Mouse (Mus musculus) heart, embryonic 15.5 days (tissue): ENCODE data around the gene Ccdc148. TPM values are rescaled to one million over a fixed set of nuclear protein-coding genes. Genes with fewer than 3 reads are reported as not detected.

ENCODE experiments used
- ATAC-seq: fragments of 200-750 bp; cut with Nextera tagmentation; replicated peaks from 2 replicates; pipeline ENCODE4 v1.8.0; 2017; ENCODE audit warnings: low read depth, moderate TSS enrichment; ENCODE audit not compliant: insufficient number of reproducible peaks, insufficient read depth, low FRiP score
- H3K27ac ChIP-seq: fragments of 300-500 bp; sonication (generic); 2 replicates; pipeline ENCODE4 v1.5.1; 2015; ENCODE audit warnings: mild to moderate bottlenecking, inconsistent platforms
- H3K27me3 ChIP-seq: fragments of 300-500 bp; sonication (generic); 2 replicates; pipeline ENCODE4 v1.6.1; 2015; ENCODE audit warnings: inconsistent platforms
- H3K36me3 ChIP-seq: fragments of 300-500 bp; sonication (generic); 2 replicates; pipeline ENCODE4 v1.6.1; 2015; ENCODE audit warnings: mild to moderate bottlenecking, inconsistent platforms
- H3K4me1 ChIP-seq: fragments of 300-500 bp; sonication (generic); replicated peaks from 2 replicates; pipeline ENCODE4 v1.6.1; 2015; ENCODE audit warnings: inconsistent platforms
- H3K4me2 ChIP-seq: fragments of 300-500 bp; sonication (generic); 2 replicates; pipeline ENCODE4 v1.6.1; 2015; ENCODE audit warnings: inconsistent platforms, mild to moderate bottlenecking, moderate library complexity
- H3K4me3 ChIP-seq: fragments of 300-500 bp; sonication (generic); 2 replicates; pipeline ENCODE4 v1.5.1; 2015; ENCODE audit warnings: mild to moderate bottlenecking, inconsistent platforms
- H3K9ac ChIP-seq: fragments of 300-500 bp; sonication (generic); 2 replicates; pipeline ENCODE4 v1.6.1; 2015; ENCODE audit warnings: mild to moderate bottlenecking, inconsistent platforms
- H3K9me3 ChIP-seq: fragments of 300-500 bp; sonication (generic); replicated peaks from 2 replicates; pipeline ENCODE4 v1.6.1; 2016; ENCODE audit warnings: inconsistent platforms
- WGBS: fragments of 180-500 bp; shearing (Covaris S2); methylation state at CpG from one replicate; pipeline ENCODE4 v1.1.7; 2015; ENCODE audit warnings: mixed read lengths; 5-methylcytosine and 5-hydroxymethylcytosine counted together
- polyA plus RNA-seq: library from polyadenylated mRNA; unstranded; fragments of >200 nt; fragmentation: Nextera tagmentation; extraction: Ambion mirVana; gene quantifications from 2 replicates; pipeline ENCODE4 v1.2.1, GENCODE M21; 2015

Ccdc148 gene
- polyA plus RNA-seq, 1 experiment from 2014 or later, result 0.94 TPM

GRCm38 (mm10) chr2:59178960-59179359, 18.5 kb upstream of the Ccdc148 start:
- no peak overlapping the region for H3K4me3 ChIP-seq
- no peaks in the 10 kb centered on the region for H3K27me3 ChIP-seq
- H3K36me3 ChIP-seq, result no peaks in the 10 kb centered on the region
- H3K4me2 ChIP-seq, result no peak overlapping the region
- H3K4me1 ChIP-seq, result peaks cover 41% of the 10 kb centered on the region
- H3K9me3 ChIP-seq, result no peaks in the 10 kb centered on the region
- no peak overlapping the region for H3K27ac ChIP-seq
- no peak overlapping the region for H3K9ac ChIP-seq
- ATAC-seq, result no peak
- 61% methylated on average over 4 of the region's 4 CpGs for WGBS

GRCm38 (mm10) chr2:59178191-59178590, 17.7 kb upstream of the Ccdc148 start:
- H3K27me3 ChIP-seq, result no peaks in the 10 kb centered on the region
- H3K4me3 ChIP-seq, result no peak overlapping the region
- peaks cover 41% of the 10 kb centered on the region for H3K4me1 ChIP-seq
- no peaks in the 10 kb centered on the region for H3K36me3 ChIP-seq
- ATAC-seq, result no peak
- H3K9ac ChIP-seq, result no peak overlapping the region
- H3K4me2 ChIP-seq, result no peak overlapping the region
- WGBS, result 86% methylated on average over 8 of the region's 8 CpGs
- no peak overlapping the region for H3K27ac ChIP-seq
- H3K9me3 ChIP-seq, result no peaks in the 10 kb centered on the region

DNA sequence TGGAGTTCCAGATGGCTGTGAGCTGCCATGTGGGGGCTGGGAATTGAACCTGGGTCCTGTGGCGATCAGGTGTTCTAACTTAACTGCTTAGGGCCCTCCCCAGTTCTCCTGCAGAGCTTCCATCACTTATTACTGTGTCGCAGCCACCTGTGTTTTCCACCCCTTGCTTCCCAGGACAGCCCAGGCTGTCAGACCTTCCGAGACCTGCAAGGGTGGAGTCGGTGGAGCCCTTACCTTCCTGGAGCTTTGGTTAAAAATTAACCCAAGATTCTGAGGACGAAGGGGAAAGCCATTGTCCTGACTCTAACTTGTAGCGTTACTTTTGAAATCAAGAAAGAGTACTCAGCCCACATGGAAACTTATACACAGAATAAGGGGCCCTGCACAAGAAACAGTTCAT, 15.4 kb upstream of the Ccdc148 start:
- Histone ChIP-seq H3K36me3 (no peaks in the 10 kb centered on the region), H3K27me3 (no peaks in the 10 kb centered on the region), H3K4me1 (peaks cover 48% of the 10 kb centered on the region), H3K4me2 (no peak overlapping the region), H3K4me3 (no peak overlapping the region), H3K9ac (no peak overlapping the region), H3K9me3 (no peaks in the 10 kb centered on the region), H3K27ac (no peak overlapping the region)
- no peak for ATAC-seq
- WGBS, result 83% methylated on average over 6 of the region's 6 CpGs

DNA sequence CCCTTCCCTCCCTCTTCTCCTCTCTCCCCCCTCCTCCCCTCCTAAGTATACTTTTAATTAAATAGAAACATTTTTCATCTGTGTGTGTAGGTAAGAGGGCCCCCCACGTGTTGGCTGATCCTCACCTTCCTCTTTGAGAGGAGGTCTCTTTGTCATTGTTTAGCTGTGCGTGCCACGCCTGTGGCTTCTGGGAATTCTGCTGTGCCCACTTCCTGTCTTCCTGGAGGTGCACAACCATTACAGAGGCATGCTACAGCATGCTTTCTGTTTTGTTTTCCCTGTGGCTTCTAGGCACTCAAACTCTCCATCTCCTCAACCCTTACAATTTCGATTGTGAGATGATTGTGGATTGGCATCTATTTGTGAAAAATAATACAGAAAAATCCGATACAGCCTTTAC, 11.1 kb upstream of the Ccdc148 start:
- WGBS, result 57% methylated on average over 5 of the region's 5 CpGs
- H3K27me3 ChIP-seq, result no peaks in the 10 kb centered on the region
- H3K27ac ChIP-seq, result no peak overlapping the region

DNA sequence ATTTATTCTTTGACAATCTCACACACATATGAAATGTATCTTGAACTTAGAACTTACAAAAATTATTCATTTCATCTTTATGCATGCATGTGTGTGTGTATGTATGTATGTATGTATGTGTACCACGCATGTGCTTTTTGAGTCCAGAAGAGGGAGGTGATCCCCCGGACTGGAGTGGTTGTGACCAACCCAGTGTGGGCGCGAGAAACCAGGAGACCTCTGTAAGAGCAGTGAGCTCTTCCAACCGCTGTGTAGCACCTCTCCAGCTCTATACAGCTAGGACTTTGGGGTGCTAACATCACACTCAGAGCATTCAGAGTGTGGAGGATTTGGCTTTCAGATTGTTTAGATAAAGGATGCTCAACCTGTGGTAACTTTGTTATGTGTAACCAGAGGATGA, 10.1 kb upstream of the Ccdc148 start:
- H3K4me2 ChIP-seq, result no peak overlapping the region
- ATAC-seq, result no peak

More for the DNA sequence above, 11.1 kb upstream of the Ccdc148 start:
- no peak for ATAC-seq
- Histone ChIP-seq H3K9ac (no peak overlapping the region), H3K36me3 (no peaks in the 10 kb centered on the region), H3K4me1 (peaks cover 39% of the 10 kb centered on the region), H3K4me2 (no peak overlapping the region), H3K9me3 (no peaks in the 10 kb centered on the region), H3K4me3 (no peak overlapping the region)

GRCm38 (mm10) chr2:59170208-59170589, 9.7 kb upstream of the Ccdc148 start:
- H3K4me2 ChIP-seq, result no peak overlapping the region
- no peak for ATAC-seq

More for the DNA sequence above, 10.1 kb upstream of the Ccdc148 start:
- Histone ChIP-seq H3K36me3 (no peaks in the 10 kb centered on the region), H3K4me1 (peaks cover 36% of the 10 kb centered on the region), H3K9ac (no peak overlapping the region), H3K27me3 (no peaks in the 10 kb centered on the region), H3K9me3 (no peaks in the 10 kb centered on the region), H3K4me3 (no peak overlapping the region), H3K27ac (no peak overlapping the region)
- WGBS, result 89% methylated on average over 5 of the region's 5 CpGs

GRCm38 (mm10) chr2:59169572-59170207, 9.2 kb upstream of the Ccdc148 start:
- Histone ChIP-seq H3K9me3 (no peaks in the 10 kb centered on the region), H3K9ac (no peak overlapping the region), H3K27me3 (no peaks in the 10 kb centered on the region), H3K27ac (no peak overlapping the region), H3K36me3 (no peaks in the 10 kb centered on the region), H3K4me2 (no peak overlapping the region), H3K4me1 (peaks cover 36% of the 10 kb centered on the region), H3K4me3 (no peak overlapping the region)
- WGBS, result 49% methylated on average over 9 of the region's 9 CpGs
- ATAC-seq, result no peak

More at GRCm38 (mm10) chr2:59170208-59170589, 9.7 kb upstream of the Ccdc148 start:
- Histone ChIP-seq H3K4me3 (no peak overlapping the region), H3K27ac (no peak overlapping the region), H3K4me1 (peaks cover 36% of the 10 kb centered on the region), H3K27me3 (no peaks in the 10 kb centered on the region), H3K9me3 (no peaks in the 10 kb centered on the region), H3K9ac (no peak overlapping the region), H3K36me3 (no peaks in the 10 kb centered on the region)
- WGBS, result 73% methylated on average over 3 of the region's 3 CpGs

- 74% methylated on average over 4 of the region's 4 CpGs for WGBS
- H3K4me1 ChIP-seq, result peaks cover 40% of the 10 kb centered on the region
- no peak overlapping the region for H3K9ac ChIP-seq
- no peaks in the 10 kb centered on the region for H3K36me3 ChIP-seq
- no peaks in the 10 kb centered on the region for H3K27me3 ChIP-seq
- no peaks in the 10 kb centered on the region for H3K9me3 ChIP-seq
- no peak overlapping the region for H3K4me3 ChIP-seq
- ATAC-seq, result no peak
- H3K4me2 ChIP-seq, result no peak overlapping the region
- H3K27ac ChIP-seq, result no peak overlapping the region
Observed at GRCm38 (mm10) chr2:59167830-59168229, 7.3 kb upstream of the Ccdc148 start.

GRCm38 (mm10) chr2:59166976-59167375, 6.5 kb upstream of the Ccdc148 start:
- no peak overlapping the region for H3K4me3 ChIP-seq
- H3K9me3 ChIP-seq, result no peaks in the 10 kb centered on the region
- ATAC-seq, result no peak
- no peaks in the 10 kb centered on the region for H3K36me3 ChIP-seq
- no peak overlapping the region for H3K4me2 ChIP-seq
- peaks cover 39% of the 10 kb centered on the region for H3K4me1 ChIP-seq
- H3K27me3 ChIP-seq, result no peaks in the 10 kb centered on the region
- no peak overlapping the region for H3K9ac ChIP-seq
- H3K27ac ChIP-seq, result no peak overlapping the region
- WGBS, result 68% methylated on average over 4 of the region's 4 CpGs

- H3K27me3 ChIP-seq, result no peaks in the 10 kb centered on the region
- peaks cover 18% of the 10 kb centered on the region for H3K4me1 ChIP-seq
- ATAC-seq, result no peak
- H3K36me3 ChIP-seq, result no peaks in the 10 kb centered on the region
- H3K4me3 ChIP-seq, result peak overlapping the region; percentile 96
- H3K27ac ChIP-seq, result peak overlapping the region; percentile 98
- H3K4me2 ChIP-seq, result peak overlapping the region; percentile 76
- 15% methylated on average over 8 of the region's 8 CpGs for WGBS
- H3K9ac ChIP-seq, result peak overlapping the region; percentile 96
- H3K9me3 ChIP-seq, result no peaks in the 10 kb centered on the region
Observed at GRCm38 (mm10) chr2:59162285-59162600, 1.8 kb upstream of the Ccdc148 start.

DNA sequence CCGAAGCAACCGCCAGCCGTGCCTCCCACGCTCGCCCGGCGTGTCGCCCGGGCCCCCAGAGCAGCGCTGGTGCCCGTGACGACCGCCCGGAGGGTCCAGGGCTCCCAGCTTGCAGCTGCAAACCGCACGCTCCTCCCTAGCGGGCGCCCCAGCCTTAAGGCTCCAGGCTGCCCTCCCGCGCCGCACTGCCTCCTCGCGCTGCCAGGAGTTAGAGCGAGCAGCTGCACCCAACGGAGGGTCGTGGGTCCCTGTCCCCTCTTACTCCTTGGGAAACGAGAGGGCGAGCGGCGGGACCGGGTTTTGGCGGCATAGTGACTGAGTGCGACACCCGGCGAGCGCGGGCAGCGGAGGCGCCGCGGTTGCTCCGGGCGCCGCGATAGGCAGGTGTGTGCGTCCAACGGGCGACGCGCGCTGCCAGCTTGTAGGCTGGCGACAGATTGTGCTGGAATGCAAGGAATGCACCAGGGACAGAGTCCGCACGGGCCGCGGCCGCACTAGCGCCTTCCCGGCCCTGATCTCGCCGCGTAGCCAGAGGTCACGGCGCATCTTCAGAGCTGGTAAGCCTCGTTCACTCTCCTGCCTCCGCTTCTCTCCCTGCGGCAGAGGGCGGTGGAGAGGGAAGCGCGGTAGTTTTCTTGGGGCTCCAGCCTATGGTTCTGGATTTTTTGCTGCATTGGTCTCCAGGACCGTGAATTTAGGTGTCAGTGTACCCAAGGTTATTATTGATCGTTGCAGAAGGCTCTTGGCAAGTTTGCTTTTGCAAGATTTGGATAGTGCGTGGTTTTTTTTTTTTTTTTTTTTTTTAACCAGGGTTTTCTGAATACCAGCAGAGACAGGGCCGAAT, 1.2 kb upstream of the Ccdc148 start:
- Histone ChIP-seq H3K9me3 (no peaks in the 10 kb centered on the region), H3K27me3 (no peaks in the 10 kb centered on the region), H3K36me3 (no peaks in the 10 kb centered on the region), H3K4me3 (peak overlapping the region; percentile 96), H3K4me1 (peaks cover 15% of the 10 kb centered on the region), H3K4me2 (peak overlapping the region; percentile 76), H3K27ac (peak overlapping the region; percentile 98), H3K9ac (peak overlapping the region; percentile 96)
- under 1% methylated on average over 74 of the region's 74 CpGs for WGBS
- peak; percentile 67 for ATAC-seq
